Mouse (Mus musculus) splenic B cell, adult 2 months (primary cell): ENCODE measurements around the gene 1700021F05Rik.
"Not testable (repeated sequence)": the region's sequence is repeated elsewhere in the genome, so short reads cannot be mapped to it uniquely, and the experiment has no call there.

Source experiments
- DNase-seq: peaks from one replicate; pipeline ENCODE4 v3.0.0-alpha.2; 2011; ENCODE audit warnings: low read depth, low spot score
- H3K27me3 ChIP-seq: 2 replicates; pipeline ENCODE4 v1.6.1; 2012; ENCODE audit warnings: mild to moderate bottlenecking, low read length, moderate library complexity, mixed read lengths; ENCODE audit not compliant: control insufficient read depth, poor library complexity, insufficient read depth, severe bottlenecking
- H3K36me3 ChIP-seq: 2 replicates; pipeline ENCODE4 v1.6.1; 2012; ENCODE audit warnings: mild to moderate bottlenecking, low read length, moderate library complexity, mixed read lengths; ENCODE audit not compliant: control insufficient read depth, poor library complexity, insufficient read depth, severe bottlenecking

The 1700021F05Rik gene

DNA sequence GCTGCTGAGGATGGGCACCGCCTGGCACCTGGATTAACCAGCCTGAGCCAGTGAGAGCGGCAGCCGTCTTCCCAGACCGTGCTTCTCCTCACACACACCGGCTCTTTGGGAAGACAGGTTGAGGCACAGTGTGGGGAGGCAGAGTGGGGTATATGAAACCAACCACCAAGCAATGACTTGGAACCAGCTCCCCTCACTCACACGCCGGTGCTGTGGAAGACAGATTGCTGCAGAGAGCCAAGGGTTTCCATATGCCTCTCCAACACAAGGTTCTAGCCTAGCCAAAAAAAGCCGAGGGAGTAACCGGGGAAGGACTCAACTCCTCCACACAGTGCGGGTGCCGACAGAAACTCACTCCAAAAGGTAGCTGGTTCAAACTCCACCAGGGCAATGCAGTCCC, 18.5 kb upstream of the 1700021F05Rik start:
- no peak for DNase-seq
- no peaks in the 10 kb centered on the region for H3K36me3 ChIP-seq
- H3K27me3 ChIP-seq = no peaks in the 10 kb centered on the region

DNA sequence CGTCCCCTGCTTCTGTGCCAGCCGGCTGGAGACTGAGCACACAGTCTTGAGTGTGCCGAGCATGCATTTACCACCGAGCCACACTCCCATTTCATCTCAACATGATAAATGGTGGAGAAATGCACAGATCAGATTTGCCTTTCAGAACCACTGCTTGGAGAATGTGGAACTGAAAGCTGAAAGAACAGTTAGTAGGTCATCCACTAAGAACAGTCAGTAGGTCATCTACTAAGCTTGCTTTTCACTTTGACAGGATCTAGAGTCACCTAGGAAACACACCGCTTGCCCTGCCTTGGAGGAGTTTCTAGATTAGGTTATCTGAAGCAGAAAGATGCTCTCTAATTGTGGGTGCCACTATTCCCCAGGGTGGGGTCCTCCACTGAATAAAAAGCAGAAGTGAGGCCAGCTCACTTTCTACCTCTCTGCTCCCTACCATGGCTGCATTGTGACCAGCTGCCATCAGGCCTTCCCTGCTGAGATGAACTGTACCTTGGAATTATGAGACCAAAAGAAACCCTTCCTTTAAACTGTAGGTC, 16.9 kb upstream of the 1700021F05Rik start:
- peak; percentile 73 for DNase-seq
- H3K36me3 ChIP-seq = no peaks in the 10 kb centered on the region
- H3K27me3 ChIP-seq = no peaks in the 10 kb centered on the region

DNA sequence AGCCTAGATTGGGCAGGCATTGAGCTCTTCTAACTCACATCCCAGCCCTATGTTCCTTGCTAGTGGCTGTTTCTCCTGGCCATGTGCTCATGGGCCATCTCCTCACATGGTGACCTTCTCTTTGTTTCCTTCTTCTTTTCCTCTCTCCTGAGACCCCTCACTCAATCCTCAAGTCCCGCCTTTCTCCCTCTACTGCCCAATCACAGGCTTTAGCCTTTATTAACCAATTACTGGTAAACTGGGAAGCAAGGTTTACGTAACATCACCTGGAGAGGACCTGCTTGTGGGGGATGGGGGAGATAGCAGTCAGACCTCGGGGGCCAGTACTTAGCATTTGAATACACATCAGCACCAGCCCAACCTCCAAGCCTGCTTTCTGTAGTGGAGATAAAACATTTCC, 10.6 kb upstream of the 1700021F05Rik start:
- H3K27me3 ChIP-seq = no peaks in the 10 kb centered on the region
- no peak for DNase-seq
- H3K36me3 ChIP-seq = no peaks in the 10 kb centered on the region

DNA sequence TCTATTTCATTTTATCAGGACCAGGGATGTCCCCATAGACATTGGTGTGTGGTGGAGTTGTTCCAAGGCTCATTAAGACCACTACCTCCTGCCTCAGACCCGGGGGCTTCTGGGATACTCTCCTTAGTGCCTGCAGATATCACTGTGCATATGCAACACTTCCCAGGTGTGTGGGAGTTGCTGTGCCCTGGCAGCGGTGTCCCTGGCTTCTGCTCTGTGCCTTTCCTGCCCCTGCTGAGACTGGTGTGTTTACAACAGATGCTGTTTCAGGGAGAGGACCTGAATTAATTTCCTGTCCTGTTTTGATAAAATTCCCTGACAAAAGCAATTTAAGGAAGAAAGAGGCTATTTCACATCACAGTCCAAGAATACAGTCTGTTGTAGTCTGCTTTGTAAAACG, 10.1 kb upstream of the 1700021F05Rik start:
- no peaks in the 10 kb centered on the region for H3K36me3 ChIP-seq
- DNase-seq = no peak

DNA sequence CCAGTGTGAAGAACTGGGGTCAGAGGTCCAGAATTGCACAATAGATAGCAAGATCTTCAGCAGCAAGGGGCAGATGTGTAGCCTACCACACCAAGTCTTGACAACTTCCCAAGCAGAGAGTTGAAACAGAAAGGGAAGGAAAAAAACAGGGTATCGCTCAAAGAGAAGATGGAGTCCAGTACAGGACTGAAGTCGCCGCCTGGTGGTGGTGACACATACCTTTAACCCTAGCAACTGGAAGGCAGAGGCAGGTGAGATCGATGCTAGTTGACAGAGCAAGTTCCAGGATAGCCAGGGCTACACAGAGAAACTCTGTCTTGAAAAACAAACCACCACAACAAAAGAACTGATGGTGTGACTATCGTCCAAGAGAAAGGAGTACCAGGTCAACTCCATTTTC, 8.6 kb upstream of the 1700021F05Rik start:
- Histone ChIP-seq H3K27me3 (no peaks in the 10 kb centered on the region), H3K36me3 (no peaks in the 10 kb centered on the region)
- DNase-seq = peak; percentile 41

More for the DNA sequence above, 10.1 kb upstream of the 1700021F05Rik start:
- no peaks in the 10 kb centered on the region for H3K27me3 ChIP-seq

DNA sequence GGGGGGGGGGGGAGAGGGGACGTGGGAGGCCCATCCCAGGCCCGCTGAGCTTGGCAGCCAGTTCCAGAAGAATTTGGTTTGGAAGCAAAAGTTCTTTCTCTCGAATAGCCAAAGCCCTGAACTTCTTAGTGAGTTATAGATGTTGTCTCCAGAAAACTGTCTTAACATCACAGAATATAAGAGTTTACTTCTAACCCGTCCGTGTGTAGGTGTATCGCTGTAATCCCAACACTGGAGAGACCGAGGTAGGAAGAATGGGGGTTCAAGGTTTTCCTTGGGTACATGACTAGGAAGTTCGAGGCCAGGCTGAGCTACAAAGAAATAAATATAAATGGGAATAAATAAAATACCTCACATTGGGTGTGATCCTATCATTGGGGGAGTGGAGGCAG, 355 bp upstream of the 1700021F05Rik start:
- Histone ChIP-seq H3K36me3 (no peaks in the 10 kb centered on the region), H3K27me3 (no peaks in the 10 kb centered on the region)
- DNase-seq = no peak

DNA sequence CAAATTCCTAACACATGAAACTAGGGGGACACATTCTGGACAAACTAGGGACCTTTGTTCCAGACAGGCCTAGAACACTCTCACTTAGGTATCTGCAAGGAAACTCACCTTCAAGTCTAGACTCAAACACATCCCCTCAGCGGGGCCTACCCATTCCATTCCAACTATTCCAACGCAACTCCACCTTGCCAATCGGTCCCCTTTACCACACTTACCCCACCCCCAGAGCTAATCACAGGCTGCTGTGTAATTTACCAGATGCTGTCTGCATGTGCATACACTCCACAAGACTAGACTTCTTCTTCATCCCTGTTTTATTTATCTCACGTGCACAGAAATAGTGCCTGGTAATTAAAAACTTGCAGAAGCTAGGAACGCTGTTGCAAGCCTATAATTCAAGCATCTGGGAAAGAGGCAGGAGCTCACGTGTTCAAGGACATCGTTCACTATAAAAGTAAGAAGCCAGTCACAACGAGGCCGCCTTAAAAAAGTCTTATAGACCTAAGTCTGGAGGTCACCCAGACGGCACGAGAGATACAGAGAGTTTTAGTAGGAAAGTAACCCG, 966 bp downstream of the 1700021F05Rik start:
- H3K36me3 ChIP-seq = no peaks in the 10 kb centered on the region
- no peaks in the 10 kb centered on the region for H3K27me3 ChIP-seq
- no peak for DNase-seq

DNA sequence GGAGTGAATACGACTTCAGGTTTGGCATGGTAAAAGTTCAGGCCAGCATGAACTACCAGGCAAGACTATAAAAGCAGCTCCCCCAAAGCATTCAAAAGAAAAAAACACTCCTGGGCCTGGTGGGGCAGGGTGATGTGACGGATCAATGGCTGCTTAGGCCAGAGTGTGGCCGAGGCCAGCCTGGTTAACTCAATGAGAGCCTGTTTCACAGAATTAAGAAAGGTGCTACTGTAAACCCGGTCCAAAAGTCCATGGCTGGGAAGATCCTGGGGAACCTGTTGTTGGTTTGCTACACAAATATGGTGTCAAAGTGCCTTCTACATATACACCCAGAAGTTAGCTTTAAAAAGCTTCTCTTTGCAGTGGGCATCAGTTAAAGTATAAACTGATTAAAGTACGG, 2.0 kb downstream of the 1700021F05Rik start:
- Histone ChIP-seq H3K36me3 (no peaks in the 10 kb centered on the region; the same call in 1 of the 2 replicates), H3K27me3 (no peaks in the 10 kb centered on the region)
- DNase-seq = no peak

DNA sequence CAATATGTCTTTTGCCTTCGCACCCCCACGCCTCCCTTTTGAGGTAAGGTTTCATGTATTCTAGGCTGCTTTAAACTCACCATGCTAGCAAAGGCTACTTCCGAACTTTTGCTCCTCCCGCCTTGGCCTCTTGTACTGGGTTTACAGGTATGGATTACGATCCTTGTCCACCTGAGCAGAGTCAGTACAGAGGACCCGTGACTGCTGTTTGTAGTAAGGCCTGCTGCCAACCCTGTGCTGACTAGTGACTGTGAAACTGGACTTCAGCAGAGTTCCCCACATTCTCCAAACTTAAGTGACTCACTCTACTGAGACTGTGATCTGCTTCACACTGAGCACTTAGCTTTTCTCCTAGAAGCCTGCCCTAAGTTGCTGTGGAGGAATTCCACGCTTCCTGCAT, 3.1 kb downstream of the 1700021F05Rik start:
- Histone ChIP-seq H3K36me3 (no peaks in the 10 kb centered on the region; the same call in 1 of the 2 replicates), H3K27me3 (no peaks in the 10 kb centered on the region)
- no peak for DNase-seq

DNA sequence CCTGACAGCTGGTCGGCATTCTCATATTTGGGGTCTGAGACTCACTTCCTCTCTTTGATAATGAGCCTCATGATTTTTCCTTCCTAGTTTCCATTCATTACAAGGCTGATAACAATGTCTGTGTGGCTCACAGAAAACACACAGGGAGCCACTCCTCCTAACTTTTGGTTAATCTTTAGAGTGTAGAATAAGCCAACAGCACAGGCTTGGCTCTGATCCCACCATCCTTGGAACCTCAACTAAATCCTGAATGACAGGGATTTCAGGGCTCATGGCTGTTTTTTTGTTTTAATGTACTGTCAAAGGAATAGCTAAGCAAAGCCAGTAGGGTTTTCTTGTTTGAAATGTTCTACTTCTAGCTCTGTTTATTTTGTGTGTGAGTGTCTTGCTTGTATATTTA, 6.4 kb downstream of the 1700021F05Rik start:
- DNase-seq = no peak
- H3K27me3 ChIP-seq = no peaks in the 10 kb centered on the region
- H3K36me3 ChIP-seq = no peaks in the 10 kb centered on the region; the same call in 1 of the 2 replicates

DNA sequence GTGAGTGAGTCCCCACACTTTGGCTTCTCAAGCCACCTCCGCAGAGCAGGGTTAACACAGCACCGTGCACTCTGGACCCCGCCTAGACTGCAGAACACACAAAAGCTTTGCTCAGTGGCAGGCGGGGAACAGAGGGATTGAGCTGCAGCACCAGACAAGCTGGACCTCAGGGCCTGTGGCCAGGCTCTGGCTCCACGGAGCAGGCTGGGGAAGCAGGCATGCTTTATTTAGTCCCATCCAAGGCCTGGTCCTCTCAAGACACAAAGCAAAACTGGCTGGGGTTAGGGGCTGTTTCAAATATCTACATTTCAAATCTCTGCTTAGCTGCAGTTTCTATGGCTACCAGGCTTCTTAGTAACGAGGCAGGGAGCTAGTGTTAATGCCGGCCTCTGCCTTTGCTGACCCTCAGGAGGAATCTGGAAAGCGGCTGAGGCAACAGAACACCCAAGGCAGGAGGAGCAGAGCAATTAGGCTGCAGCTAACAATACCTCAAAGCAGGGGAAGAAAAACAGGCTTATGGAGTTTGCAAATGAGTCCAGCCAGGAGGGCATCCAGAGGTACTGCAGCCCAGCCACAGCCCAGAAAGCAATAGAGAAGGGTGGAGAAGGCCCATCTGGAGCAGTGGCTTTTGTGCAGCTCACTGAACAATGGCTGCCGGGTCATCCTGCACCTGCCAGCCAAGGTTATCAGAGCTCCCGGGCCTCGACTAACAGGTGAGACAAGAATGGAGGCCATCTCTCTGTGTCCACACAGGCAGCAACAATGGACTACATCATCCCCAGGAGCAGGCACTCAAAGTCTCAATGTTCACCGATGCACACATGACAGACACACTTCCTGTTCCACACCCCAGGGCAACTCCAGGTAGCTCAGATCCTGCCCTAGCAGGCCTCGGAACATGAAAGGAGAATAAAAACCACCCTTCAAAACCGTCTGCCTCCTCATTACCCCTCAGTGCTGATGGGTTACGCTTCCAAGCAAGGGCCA, 13.2 kb downstream of the 1700021F05Rik start:
- Histone ChIP-seq H3K36me3 (peaks cover 1% of the 10 kb centered on the region; the same call in 1 of the 2 replicates), H3K27me3 (no peaks in the 10 kb centered on the region)
- DNase-seq = no peak

DNA sequence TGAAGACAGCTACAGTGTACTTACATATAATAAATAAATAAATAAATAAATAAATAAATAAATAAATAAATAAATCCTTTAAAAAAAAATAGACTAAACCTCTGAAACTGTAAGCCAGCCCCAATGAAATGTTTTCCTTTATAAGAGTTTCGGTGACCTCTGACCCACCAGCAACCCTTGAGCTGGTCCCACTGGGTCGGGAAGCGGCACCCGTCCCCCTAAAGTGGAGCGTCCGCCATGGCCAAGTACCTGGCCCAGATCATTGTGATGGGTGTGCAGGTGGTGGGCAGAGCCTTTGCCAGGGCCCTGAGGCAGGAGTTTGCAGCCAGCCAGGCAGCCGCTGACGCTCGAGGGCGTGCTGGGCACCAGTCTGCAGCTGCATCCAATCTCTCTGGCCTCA, 16.9 kb downstream of the 1700021F05Rik start, which contains the start of gene Gm9803:
Gene Gm9803, plus strand, starts transcription at position 154 of the 400 bp plus-strand sequence.
- DNase-seq, H3K27me3 ChIP-seq, H3K36me3 ChIP-seq: not testable (repeated sequence)

DNA sequence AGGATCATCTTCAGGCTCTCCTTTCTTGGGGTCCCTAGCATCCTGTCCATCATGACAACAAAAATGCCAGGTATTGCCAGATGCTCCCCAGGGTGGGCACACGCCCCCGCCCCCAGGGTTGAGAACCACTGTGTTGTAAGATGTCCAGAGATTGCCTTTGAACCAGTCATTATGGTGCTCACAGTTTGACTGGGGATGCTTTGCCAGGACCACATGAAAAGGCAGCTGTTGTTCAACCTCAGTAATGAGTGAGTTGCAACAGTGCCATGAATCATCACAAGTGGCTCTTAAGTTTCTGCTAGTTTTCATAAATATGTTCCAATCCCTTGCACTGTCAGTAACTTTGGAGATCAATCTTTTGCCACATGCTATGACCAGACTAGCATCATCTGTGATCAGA, 20.8 kb downstream of the 1700021F05Rik start:
- no peaks in the 10 kb centered on the region for H3K36me3 ChIP-seq
- no peaks in the 10 kb centered on the region for H3K27me3 ChIP-seq
- no peak for DNase-seq

DNA sequence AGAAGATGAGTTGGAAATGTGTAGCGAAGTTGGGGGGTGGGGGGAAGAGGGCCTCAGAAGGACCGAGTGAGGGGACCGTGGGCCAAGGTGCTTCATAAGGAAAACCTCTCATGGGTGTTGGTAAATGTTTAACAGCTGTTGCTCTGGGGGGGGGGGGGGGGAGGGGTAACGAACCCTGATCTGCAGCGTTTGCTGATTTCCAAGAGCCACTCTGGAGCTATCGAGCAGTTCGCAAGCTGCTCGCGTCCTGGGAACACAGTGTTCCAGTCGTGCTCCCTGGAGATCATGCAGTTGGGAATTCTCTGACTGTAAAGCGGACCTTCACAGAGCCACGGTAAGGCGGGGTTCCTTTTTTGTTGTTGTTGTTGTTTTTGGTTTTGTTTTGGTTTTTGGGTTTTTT, 22.4 kb downstream of the 1700021F05Rik start:
- DNase-seq = no peak
- Histone ChIP-seq H3K27me3 (no peaks in the 10 kb centered on the region), H3K36me3 (no peaks in the 10 kb centered on the region)

DNA sequence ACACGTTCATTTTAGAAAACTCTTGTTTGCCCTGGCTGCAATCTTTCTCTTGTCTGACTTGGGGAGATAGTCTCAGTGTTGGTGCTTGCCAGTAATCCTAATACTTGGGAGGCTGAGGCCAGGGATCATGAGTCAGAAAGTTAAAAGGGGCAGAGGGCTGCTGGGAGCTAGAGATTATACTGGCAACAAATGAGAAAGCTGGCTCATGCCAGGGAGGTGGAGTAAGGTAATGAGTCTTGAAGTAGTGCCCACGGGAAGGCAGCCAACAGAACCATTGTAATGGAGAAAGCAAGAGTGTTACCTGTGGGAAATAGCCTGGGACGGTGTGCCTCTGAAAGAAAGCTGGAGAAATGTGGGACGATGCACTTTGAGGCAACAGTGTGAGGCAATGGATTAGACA, 23.0 kb downstream of the 1700021F05Rik start:
- no peak for DNase-seq
- Histone ChIP-seq H3K27me3 (no peaks in the 10 kb centered on the region), H3K36me3 (no peaks in the 10 kb centered on the region)
